Mouse (Mus musculus) MN1 (cell line): ENCODE results near the gene Olfr155.

Experiments
- DNase-seq: peaks from one replicate; pipeline ENCODE4 v3.0.0-alpha.2; 2016; ENCODE audit warnings: low spot score

Olfr155 gene

GRCm38 (mm10) chr4:43897209-43897608 is 45.8 kb downstream of the Olfr155 start:
- no peak for DNase-seq

GRCm38 (mm10) chr4:43899197-43899596 is 47.8 kb downstream of the Olfr155 start:
- no peak for DNase-seq

DNA sequence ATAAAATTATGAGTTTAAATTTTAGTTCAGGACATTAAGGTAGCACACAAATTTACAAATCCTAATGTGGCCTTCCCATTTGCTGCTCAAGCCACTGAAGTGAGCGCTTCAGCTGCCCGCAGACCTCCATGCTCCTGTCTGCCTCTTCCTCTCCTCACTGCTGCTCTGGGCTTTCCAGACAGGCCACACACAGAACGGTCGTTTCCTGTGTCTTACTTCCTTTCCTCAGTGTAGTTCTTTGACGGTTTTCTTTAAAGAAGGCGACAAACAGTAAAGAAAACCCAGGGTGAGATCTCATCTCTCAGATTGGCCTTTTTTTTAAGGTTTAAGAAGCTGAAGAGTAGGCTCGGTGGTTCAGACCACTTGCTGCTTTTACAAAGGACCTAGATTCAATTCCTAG is 52.3 kb downstream of the Olfr155 start:
- no peak for DNase-seq

- DNase-seq, result peak; percentile 66
Measured at GRCm38 (mm10) chr4:43906443-43906842, 55.1 kb downstream of the Olfr155 start.
